Mouse (Mus musculus): ENCODE measurements around the gene Gm826. TPM values are rescaled to one million over a fixed set of nuclear protein-coding genes. Genes with fewer than 3 reads are reported as not detected.

Gene Gm826
- polyA plus RNA-seq (2015; fragmentation: Nextera tagmentation; extraction: Ambion mirVana) = not detected in 2 replicates

GRCm38 (mm10) chr2:160334111-160334661, at the start of gene Gm826:
Gene Gm826 (minus strand): TSS chr2:160334162.

GRCm38 (mm10) chr2:160366980-160367338, 33.0 kb upstream of the Gm826 start, which contains the start of gene Mafb:
Gene Mafb (minus strand): TSS chr2:160367065.

Other genes starting within 250 kb of the Gm826 start
- 2.5 and 11.2 TPM in 2 replicates for gene Mafb, start 32.9 kb upstream of the Gm826 start, polyA plus RNA-seq (2015; fragmentation: Nextera tagmentation; extraction: Ambion mirVana)

Data from urinary bladder, postnatal 0 days (tissue).